Mouse (Mus musculus) bone marrow, adult 2 months (tissue): ENCODE measurements around the gene Grcc10.

Source experiments
- CTCF ChIP-seq: fragments of 200-500 bp; IDR thresholded peaks from 2 replicates; pipeline ENCODE4 v1.5.1; 2011; ENCODE audit warnings: low read length, control low read depth; ENCODE audit not compliant: control insufficient read depth, insufficient read depth
- POLR2A ChIP-seq: fragments of 200-500 bp; IDR thresholded peaks from 2 replicates; pipeline ENCODE4 v1.6.1; 2011; ENCODE audit warnings: low read depth, mild to moderate bottlenecking, control low read depth, low read length, borderline replicate concordance; ENCODE audit not compliant: control insufficient read depth

DNA sequence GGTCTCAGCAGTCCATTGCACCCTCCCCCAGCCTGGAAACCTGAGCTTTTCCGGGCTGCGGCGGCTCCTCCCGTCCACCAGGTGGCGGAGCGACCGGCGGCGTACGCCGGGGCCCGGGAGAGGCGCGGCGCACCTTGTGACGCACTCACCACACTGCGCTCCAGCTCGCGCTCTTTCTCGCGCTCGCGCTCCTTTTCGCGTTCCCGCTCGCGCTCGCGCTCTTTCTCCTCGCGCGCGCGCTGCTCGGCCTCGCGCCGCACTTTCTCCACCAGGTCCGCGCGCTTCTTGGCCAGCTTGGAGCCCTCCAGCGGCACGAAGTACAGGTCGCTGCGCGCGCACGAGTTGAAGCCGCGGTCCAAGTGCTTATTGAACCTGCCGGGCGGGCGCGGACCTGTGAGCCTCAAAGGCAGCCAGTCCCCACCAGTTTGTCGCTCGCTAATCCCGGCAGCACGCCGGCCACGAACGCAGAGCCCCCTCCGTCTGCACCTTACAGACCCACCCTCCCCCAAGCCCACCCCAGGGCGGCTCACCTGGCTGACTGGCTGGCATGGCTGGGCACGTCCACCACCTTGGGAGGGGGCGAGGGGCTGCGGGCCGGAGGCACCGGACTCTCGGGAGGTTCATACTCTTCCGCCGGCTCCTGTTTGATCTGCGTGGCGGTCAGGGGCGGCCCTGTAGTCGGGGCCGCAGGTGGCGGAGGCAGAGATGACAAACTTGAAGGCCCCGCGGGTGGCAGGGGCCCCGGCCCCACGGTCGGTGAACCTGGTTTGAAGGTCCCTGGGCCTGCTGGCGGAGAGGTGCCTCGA is 4.5 kb upstream of the Grcc10 start:
- TF ChIP-seq CTCF (peak; percentile 66), POLR2A (peak; percentile 68; the same call in 1 of the 2 replicates)
